Mouse (Mus musculus): ENCODE results near the gene Gm5105. TPM values are rescaled to one million over a fixed set of nuclear protein-coding genes. Genes with fewer than 3 reads are reported as not detected.

Gm5105 gene
- total and polyA plus RNA-seq, 3 experiments: not detected

DNA sequence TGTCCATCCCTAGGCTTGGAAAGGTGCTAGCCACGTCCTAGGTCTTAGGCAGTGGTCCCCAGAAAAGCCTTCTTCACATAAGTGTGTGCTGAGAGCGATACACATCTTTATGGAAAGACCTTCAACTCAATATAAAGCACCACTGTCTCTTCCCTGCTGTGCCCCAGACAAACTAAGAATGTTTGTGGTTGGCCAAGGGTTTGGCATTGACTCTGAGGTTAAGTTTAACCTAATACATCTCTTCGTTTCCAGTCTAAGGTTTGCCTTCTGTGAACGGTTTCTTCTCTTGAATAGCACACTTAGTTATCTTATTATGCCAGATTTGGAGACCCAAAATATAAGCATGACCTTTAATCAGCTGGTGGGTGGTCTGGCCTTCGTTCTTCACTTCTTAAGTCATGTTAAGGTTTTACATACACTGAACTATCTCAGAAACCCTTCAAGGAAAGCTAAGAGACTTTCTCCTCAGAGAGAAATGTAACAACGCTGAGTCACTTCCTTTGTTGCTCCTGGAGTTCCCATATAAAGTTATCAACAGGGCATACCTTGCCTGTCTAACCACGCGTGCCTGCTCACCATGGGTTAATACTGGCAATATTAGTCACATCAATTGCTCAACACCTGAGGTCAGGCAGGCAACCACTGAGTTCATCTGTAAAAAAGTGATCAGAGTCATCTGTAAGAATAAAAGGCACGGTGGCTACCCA lies 5.8 kb downstream of the Gm5105 start:
- Histone ChIP-seq H3K4me1 (ENCODE audit: control insufficient read depth in 1 of 2, insufficient read depth in 2 of 2, low read length in 2 of 2) (peaks cover 8 to 23% of the 10 kb centered on the region in 2 experiments), H3K27me3 (ENCODE audit: control insufficient read depth in 1 of 2, insufficient read depth in 2 of 2, low read length in 2 of 2) (no peaks in the 10 kb centered on the region), H3K79me2 (ENCODE audit: control insufficient read depth, insufficient read depth, low read length, poor library complexity) (no peaks in the 10 kb centered on the region), H3K27ac (ENCODE audit: control insufficient read depth, low read depth, low read length) (no peak overlapping the region; the same call in 1 of the 2 replicates), H3K9ac (ENCODE audit: control insufficient read depth, low read depth, low read length, poor library complexity, severe bottlenecking) (no peak overlapping the region), H3K36me3 (ENCODE audit: control insufficient read depth in 1 of 2, insufficient read depth in 2 of 2, low read length in 2 of 2) (peaks cover 0 to 22% of the 10 kb centered on the region in 2 experiments; a peak in 2 of 4 replicates), H3K4me3 (ENCODE audit: control insufficient read depth in 1 of 2, insufficient read depth in 1 of 2, low read depth in 2 of 2, low read length in 2 of 2) (no peak overlapping the region), H3K9me3 (replicated peaks; ENCODE audit: insufficient read depth, low read length) (no peaks in the 10 kb centered on the region)
- DNase-seq (ENCODE audit: low read depth, low spot score): peak; percentile 45
- TF ChIP-seq ETS1 (IDR thresholded peaks at IDR 0.05; ENCODE audit: low read depth, low read length): peak; percentile 51; the same call in 1 of the 2 replicates
- peak; percentile 51 to 58 for TF ChIP-seq EP300 (IDR thresholded peaks at IDR 0.05; ENCODE audit: low read depth in 1 of 2, low read length in 2 of 2)
- no peak for TF ChIP-seq E2F4 (IDR thresholded peaks at IDR 0.05; ENCODE audit: borderline replicate concordance, low read depth, low read length)
- no peak for TF ChIP-seq CHD2 (IDR thresholded peaks at IDR 0.05; ENCODE audit: low read length)
- TF ChIP-seq CHD1 (IDR thresholded peaks at IDR 0.05; ENCODE audit: low read depth, low read length): no peak
- TF ChIP-seq HCFC1 (IDR thresholded peaks at IDR 0.05; ENCODE audit: low read depth, low read length): no peak
- peak; percentile 39; the same call in 1 of the 2 replicates for TF ChIP-seq TAL1 (IDR thresholded peaks at IDR 0.05; ENCODE audit: low read length)

GRCm38 (mm10) chr3:138060429-138060828 lies 6.8 kb downstream of the Gm5105 start:
- H3K4me1 ChIP-seq (ENCODE audit: control insufficient read depth in 1 of 2, insufficient read depth in 2 of 2, low read length in 2 of 2): peaks cover 8 to 23% of the 10 kb centered on the region in 2 experiments
- H3K36me3 ChIP-seq (ENCODE audit: control insufficient read depth in 1 of 2, insufficient read depth in 2 of 2, low read length in 2 of 2): peaks cover 0 to 22% of the 10 kb centered on the region in 2 experiments; a peak in 2 of 4 replicates
- H3K4me3 ChIP-seq (ENCODE audit: control insufficient read depth in 1 of 2, insufficient read depth in 1 of 2, low read depth in 2 of 2, low read length in 2 of 2): no peak overlapping the region
- H3K9me3 ChIP-seq (replicated peaks; ENCODE audit: insufficient read depth, low read length): no peaks in the 10 kb centered on the region
- peak; percentile 37 for DNase-seq (ENCODE audit: low read depth, low spot score)
- no peak overlapping the region for H3K27ac ChIP-seq (ENCODE audit: control insufficient read depth, low read depth, low read length)
- H3K27me3 ChIP-seq (ENCODE audit: control insufficient read depth in 1 of 2, insufficient read depth in 2 of 2, low read length in 2 of 2): no peaks in the 10 kb centered on the region
- no peaks in the 10 kb centered on the region for H3K79me2 ChIP-seq (ENCODE audit: control insufficient read depth, insufficient read depth, low read length, poor library complexity)
- H3K9ac ChIP-seq (ENCODE audit: control insufficient read depth, low read depth, low read length, poor library complexity, severe bottlenecking): no peak overlapping the region
- TF ChIP-seq EP300 (IDR thresholded peaks at IDR 0.05; ENCODE audit: low read depth in 1 of 2, low read length in 2 of 2): peak in 1 of 2 experiments; percentile 23; a peak in 1 of 4 replicates
- no peak for TF ChIP-seq E2F4 (IDR thresholded peaks at IDR 0.05; ENCODE audit: borderline replicate concordance, low read depth, low read length)
- no peak for TF ChIP-seq HCFC1 (IDR thresholded peaks at IDR 0.05; ENCODE audit: low read depth, low read length)

- Histone ChIP-seq H3K9me3 (replicated peaks; ENCODE audit: insufficient read depth, low read length) (no peaks in the 10 kb centered on the region), H3K79me2 (ENCODE audit: control insufficient read depth, insufficient read depth, low read length, poor library complexity) (no peaks in the 10 kb centered on the region), H3K27ac (ENCODE audit: control insufficient read depth, low read depth, low read length) (no peak overlapping the region), H3K9ac (ENCODE audit: control insufficient read depth, low read depth, low read length, poor library complexity, severe bottlenecking) (no peak overlapping the region), H3K4me1 (ENCODE audit: control insufficient read depth in 1 of 2, insufficient read depth in 2 of 2, low read length in 2 of 2) (peaks cover 8 to 23% of the 10 kb centered on the region in 2 experiments), H3K4me3 (ENCODE audit: control insufficient read depth in 1 of 2, insufficient read depth in 1 of 2, low read depth in 2 of 2, low read length in 2 of 2) (no peak overlapping the region), H3K36me3 (ENCODE audit: control insufficient read depth in 1 of 2, insufficient read depth in 2 of 2, low read length in 2 of 2) (peaks cover 0 to 22% of the 10 kb centered on the region in 2 experiments; a peak in 2 of 4 replicates), H3K27me3 (ENCODE audit: control insufficient read depth in 1 of 2, insufficient read depth in 2 of 2, low read length in 2 of 2) (no peaks in the 10 kb centered on the region; a peak in 1 of 4 replicates)
- no peak for DNase-seq (ENCODE audit: low read depth, low spot score)
- TF ChIP-seq ZKSCAN1 (IDR thresholded peaks at IDR 0.05; ENCODE audit: low read depth, low read length): no peak
- no peak for TF ChIP-seq CTCF (IDR thresholded peaks at IDR 0.05 in 2 of 3, conservative IDR thresholded peaks at IDR 0.05 in 1 of 3; ENCODE audit: control insufficient read depth in 1 of 3, insufficient read depth in 1 of 3, low read depth in 2 of 3, low read length in 3 of 3, poor library complexity in 1 of 3, severe bottlenecking in 1 of 3)
- TF ChIP-seq POLR2AphosphoS5 (IDR thresholded peaks at IDR 0.05; ENCODE audit: borderline replicate concordance, low read depth, low read length): no peak
- TF ChIP-seq UBTF (IDR thresholded peaks at IDR 0.05; ENCODE audit: borderline replicate concordance, insufficient read depth, low read depth, low read length): no peak
- TF ChIP-seq MYB (IDR thresholded peaks at IDR 0.05; ENCODE audit: low read depth, low read length): no peak
- TF ChIP-seq EP300 (IDR thresholded peaks at IDR 0.05; ENCODE audit: low read depth in 1 of 2, low read length in 2 of 2): no peak
These were observed 9.0 kb downstream of the Gm5105 start for GRCm38 (mm10) chr3:138058226-138058625.

Data from MEL (cell line).